Mouse (Mus musculus) limb, embryonic 10.5 days (tissue): ENCODE results near the gene Pnpo. TPM values are rescaled to one million over a fixed set of nuclear protein-coding genes. Genes with fewer than 3 reads are reported as not detected.

Source experiments
- DNase-seq: peaks from one replicate; pipeline ENCODE4 v3.0.0-alpha.2; 2017; ENCODE audit warnings: low spot score
- H3K27ac ChIP-seq: fragments of 300-500 bp; sonication (generic); 2 replicates; pipeline ENCODE4 v1.5.1; 2016; ENCODE audit warnings: mild to moderate bottlenecking
- H3K27me3 ChIP-seq: fragments of 300-500 bp; sonication (generic); 2 replicates; pipeline ENCODE4 v1.6.1; 2016; ENCODE audit warnings: low read depth, mild to moderate bottlenecking; ENCODE audit not compliant: poor library complexity, severe bottlenecking
- H3K36me3 ChIP-seq: fragments of 300-500 bp; sonication (generic); 2 replicates; pipeline ENCODE4 v1.6.1; 2016; ENCODE audit warnings: mild to moderate bottlenecking, moderate library complexity
- H3K4me1 ChIP-seq: fragments of 300-500 bp; sonication (generic); 2 replicates; pipeline ENCODE4 v1.6.1; 2016
- H3K4me3 ChIP-seq: fragments of 300-500 bp; sonication (generic); 2 replicates; pipeline ENCODE4 v1.5.1; 2016; ENCODE audit warnings: mild to moderate bottlenecking, moderate library complexity
- H3K9me3 ChIP-seq: fragments of 300-500 bp; sonication (generic); replicated peaks from 2 replicates; pipeline ENCODE4 v1.6.1; 2016; ENCODE audit warnings: mild to moderate bottlenecking
- WGBS: fragments of 180-500 bp; shearing (Covaris S2); methylation state at CpG from one replicate; pipeline ENCODE4 v1.1.7; 2016; 5-methylcytosine and 5-hydroxymethylcytosine counted together
- polyA plus RNA-seq: library from polyadenylated mRNA; unstranded; fragments of >200 nt; fragmentation: Nextera tagmentation; extraction: Ambion mirVana; gene quantifications from 2 replicates; pipeline ENCODE4 v1.2.1, GENCODE M21; 2016

Pnpo gene
- polyA plus RNA-seq, 1 experiment from 2014 or later: 31.3 TPM

DNA sequence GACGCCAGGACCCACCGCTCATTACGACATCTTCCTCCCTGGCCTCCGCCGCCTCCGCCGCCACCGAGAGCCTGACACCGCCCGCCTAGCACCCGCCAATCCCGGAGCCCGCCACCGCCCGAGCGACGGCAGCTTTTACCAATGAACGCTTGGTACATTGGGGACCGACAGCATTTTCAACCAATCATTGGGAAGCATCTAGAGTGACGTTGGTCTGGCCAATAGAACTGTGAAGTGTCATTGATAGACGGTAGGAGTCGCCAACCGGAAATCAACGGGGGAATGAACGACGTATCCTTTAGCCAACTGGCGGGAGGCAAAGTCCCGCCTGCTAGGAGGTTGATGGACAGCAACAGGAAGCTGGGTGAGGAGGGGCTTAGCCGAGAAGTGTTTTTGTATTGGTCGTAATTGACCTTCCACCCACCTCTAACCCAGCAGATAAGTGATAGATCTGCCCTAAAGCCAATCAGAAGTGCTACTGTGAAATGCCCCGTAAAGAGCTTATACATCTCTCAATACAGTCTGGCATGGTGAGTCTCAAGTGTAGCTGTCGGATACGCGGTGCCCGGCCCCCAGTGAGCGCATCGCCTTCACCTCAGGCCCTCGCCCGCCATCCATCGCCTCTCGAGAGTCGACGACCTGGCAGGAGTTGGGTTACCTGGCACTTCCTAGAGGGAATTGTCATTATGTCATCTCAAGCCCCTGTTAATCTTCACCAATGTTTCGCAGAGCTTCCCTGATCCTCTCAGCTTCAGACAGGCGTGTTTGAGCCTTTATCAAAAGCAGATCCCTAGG lies 34.0 kb upstream of the Pnpo start:
- peak; percentile 98 for DNase-seq
- WGBS: under 1% methylated on average over 45 of the region's 45 CpGs
- Histone ChIP-seq H3K36me3 (peaks cover 5% of the 10 kb centered on the region; the same call in 1 of the 2 replicates), H3K9me3 (no peaks in the 10 kb centered on the region), H3K4me1 (peaks cover 35% of the 10 kb centered on the region), H3K27me3 (peaks cover 9% of the 10 kb centered on the region; the same call in 1 of the 2 replicates), H3K27ac (peak overlapping the region; percentile 99), H3K4me3 (peak overlapping the region; percentile 81)

DNA sequence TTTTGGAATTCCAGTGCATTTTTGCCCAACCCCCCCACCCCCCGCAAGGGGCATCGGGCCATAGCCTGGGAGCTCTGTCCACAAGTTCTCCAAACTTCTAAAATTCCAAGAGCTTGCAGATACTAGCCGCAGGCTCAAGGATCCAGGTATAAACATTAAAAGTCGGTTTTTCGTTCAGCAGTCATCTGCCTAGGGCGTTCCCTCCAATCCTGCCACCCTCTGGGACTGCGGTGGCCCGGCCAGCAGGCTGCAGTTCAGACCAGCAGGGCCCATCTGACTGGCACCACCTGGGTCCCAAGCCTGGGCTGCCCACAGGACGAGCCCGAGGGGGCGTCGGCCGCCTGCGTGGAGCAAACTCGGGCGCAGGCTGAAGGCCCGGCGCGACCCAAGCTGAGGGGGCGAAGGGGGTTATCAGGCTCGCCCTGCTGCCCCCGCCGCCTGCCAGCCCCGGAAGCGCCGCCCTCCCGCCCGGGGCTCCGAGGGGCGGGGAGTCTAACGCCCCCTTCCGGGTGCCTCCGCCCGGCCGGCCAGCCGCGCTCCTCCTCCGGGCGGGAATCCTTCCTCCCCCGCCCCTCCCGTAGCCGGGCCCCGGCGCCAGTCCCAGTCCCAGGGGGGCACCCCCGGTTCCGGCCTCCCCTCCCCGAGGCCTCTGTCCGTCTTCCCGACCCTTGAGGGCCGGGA lies 33.3 kb upstream of the Pnpo start:
- H3K27me3 ChIP-seq: peaks cover 6% of the 10 kb centered on the region; the same call in 1 of the 2 replicates
- no peaks in the 10 kb centered on the region for H3K9me3 ChIP-seq
- peak overlapping the region; percentile 81 for H3K4me3 ChIP-seq
- under 1% methylated on average over 47 of the region's 50 CpGs for WGBS
- peaks cover 32% of the 10 kb centered on the region for H3K4me1 ChIP-seq
- peak; percentile 91 for DNase-seq
- H3K27ac ChIP-seq: peak overlapping the region; percentile 99
- H3K36me3 ChIP-seq: peaks cover 5% of the 10 kb centered on the region; the same call in 1 of the 2 replicates

DNA sequence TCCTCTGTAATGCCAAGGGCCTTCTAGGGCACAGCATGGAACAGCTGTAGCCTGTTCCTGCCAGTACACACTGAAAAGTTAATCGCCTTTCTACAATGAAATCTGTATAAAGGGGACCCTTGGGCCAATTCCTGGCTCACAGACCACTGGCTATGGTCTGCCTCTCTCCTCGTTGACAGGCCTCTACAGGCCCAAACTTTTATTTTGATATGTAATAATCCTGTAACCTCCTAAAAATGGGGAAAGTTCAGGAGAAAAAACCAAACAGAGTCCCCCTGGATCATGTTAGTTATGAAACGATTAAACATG lies 32.5 kb upstream of the Pnpo start:
- peaks cover 28% of the 10 kb centered on the region for H3K4me1 ChIP-seq
- H3K9me3 ChIP-seq: no peaks in the 10 kb centered on the region
- no peak for DNase-seq
- H3K36me3 ChIP-seq: peaks cover 5% of the 10 kb centered on the region; the same call in 1 of the 2 replicates
- peak overlapping the region; percentile 81 for H3K4me3 ChIP-seq
- H3K27ac ChIP-seq: peak overlapping the region; percentile 99
- H3K27me3 ChIP-seq: no peaks in the 10 kb centered on the region
- WGBS: 59% methylated on average over 3 of the region's 3 CpGs

DNA sequence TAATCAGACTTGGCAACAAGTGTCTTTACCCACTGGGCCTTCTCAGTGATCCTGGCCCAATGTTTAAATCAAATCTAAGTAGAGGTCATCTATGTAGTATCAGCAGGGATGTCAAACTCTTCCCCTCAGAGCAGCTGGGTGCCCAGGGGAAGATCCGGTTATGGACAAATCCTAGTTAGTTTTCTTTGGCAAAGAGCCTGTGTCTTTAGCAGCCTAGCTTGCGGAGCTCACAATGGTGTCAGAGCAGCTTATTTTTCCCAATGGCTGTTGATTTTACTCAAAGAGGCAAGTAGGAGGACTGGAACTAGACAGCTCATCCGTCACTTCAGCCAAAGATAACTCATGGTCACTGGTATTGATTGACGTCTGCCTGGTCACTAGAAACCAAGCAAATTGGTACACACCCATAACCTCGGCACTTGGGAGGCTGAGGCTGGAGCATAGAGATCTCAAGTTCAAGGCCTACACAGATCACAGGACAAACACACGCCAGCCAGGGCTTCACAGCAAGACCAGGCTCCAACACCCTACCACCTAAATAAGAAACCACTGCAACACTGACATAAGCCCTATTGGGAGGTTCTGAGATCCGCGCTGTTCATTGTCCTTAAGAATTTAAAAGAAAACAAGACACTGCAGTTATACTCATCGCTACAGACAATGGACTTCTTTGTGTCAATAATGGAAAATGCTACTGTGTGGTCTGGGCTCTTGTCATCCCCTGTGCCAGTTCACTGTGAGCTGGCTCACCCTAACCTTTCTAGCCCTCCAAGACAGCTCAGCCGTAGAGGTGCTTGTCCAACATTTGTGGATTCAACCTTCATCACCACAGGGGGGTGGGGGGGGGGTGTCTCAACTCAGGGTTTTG lies 32.0 kb upstream of the Pnpo start:
- peaks cover 28% of the 10 kb centered on the region for H3K4me1 ChIP-seq
- peak overlapping the region; percentile 81 for H3K4me3 ChIP-seq
- WGBS: 92% methylated on average over 10 of the region's 10 CpGs
- H3K27me3 ChIP-seq: no peaks in the 10 kb centered on the region
- DNase-seq: no peak
- no peak overlapping the region for H3K27ac ChIP-seq
- no peaks in the 10 kb centered on the region for H3K9me3 ChIP-seq
- peaks cover 5% of the 10 kb centered on the region; the same call in 1 of the 2 replicates for H3K36me3 ChIP-seq

- Histone ChIP-seq H3K36me3 (peaks cover 5% of the 10 kb centered on the region; the same call in 1 of the 2 replicates), H3K27ac (no peak overlapping the region), H3K4me3 (no peak overlapping the region), H3K27me3 (no peaks in the 10 kb centered on the region), H3K4me1 (peaks cover 33% of the 10 kb centered on the region), H3K9me3 (no peaks in the 10 kb centered on the region)
- no peak for DNase-seq
- WGBS: 88% methylated on average over 5 of the region's 5 CpGs
Observed at GRCm38 (mm10) chr11:96974813-96975212, 31.0 kb upstream of the Pnpo start.

DNA sequence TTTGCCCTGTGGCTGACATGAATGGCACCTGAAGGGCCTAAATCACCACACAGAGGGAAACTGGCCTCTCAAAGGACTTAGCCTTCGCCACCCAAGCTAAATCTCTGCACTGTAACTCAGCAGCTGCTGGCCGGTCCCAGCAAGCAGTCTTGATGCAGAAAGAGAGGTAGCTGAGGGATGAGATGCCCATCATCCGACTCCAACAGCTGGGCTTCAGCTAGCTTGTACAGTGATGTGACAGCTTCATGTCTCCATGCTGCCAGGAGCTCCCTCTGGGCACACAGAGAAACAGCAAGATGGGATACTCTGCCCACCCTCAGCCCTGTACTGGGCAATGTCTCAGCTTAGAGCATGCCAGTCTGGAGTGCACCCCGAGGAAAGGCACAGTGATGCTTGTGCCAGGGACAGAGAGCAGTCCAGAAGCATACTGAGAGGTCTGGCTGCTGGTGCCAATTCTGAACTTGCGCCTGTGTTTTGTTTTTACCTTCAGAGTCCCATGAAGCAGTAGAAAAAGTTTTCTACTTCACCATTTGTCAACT lies 29.7 kb upstream of the Pnpo start:
- Histone ChIP-seq H3K9me3 (no peaks in the 10 kb centered on the region), H3K36me3 (peaks cover 5% of the 10 kb centered on the region; the same call in 1 of the 2 replicates), H3K4me1 (peaks cover 39% of the 10 kb centered on the region), H3K4me3 (no peak overlapping the region), H3K27me3 (no peaks in the 10 kb centered on the region), H3K27ac (no peak overlapping the region)
- DNase-seq: no peak
- 82% methylated on average over 5 of the region's 5 CpGs for WGBS

DNA sequence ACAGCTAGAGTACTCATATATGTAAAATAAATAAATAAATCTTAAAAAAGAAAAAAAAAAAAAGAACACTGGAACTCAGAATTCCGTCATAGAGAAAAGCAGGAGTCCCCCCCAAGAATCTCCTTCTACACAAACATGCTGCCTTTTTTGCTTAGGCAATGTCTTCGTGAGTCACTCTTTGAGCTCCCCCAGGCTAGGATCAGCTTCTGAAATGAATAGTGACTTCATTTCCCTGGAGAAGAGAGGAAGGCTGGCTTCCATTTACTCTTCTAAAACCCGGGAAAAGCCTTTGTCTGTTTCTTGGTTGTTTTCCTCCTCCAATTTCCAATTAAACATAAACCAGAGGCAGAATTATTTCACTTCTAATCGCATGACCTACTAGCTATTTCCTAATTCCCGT lies 29.1 kb upstream of the Pnpo start:
- Histone ChIP-seq H3K27me3 (no peaks in the 10 kb centered on the region), H3K9me3 (no peaks in the 10 kb centered on the region), H3K36me3 (peaks cover 5% of the 10 kb centered on the region; the same call in 1 of the 2 replicates), H3K4me1 (peaks cover 35% of the 10 kb centered on the region), H3K27ac (no peak overlapping the region), H3K4me3 (no peak overlapping the region)
- 88% methylated on average over 5 of the region's 5 CpGs for WGBS
- DNase-seq: no peak

DNA sequence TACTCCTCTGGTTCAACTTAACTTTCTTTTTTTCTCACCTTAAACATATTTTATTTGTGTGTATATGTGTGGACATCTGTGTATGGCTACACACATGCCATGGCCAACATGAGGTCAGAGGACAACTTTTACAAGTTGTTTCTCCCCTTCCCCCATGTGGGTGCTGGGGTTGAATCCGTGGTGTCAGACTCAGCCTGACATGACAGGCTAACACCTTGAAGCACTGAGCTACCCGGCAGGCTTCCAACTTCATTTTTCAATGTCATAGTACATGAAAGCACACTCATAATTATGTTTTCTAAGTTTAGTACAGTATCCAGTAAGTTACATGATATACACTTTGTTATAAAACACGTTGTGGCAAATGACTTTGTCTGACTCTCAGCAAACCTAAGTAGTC lies 26.6 kb upstream of the Pnpo start:
- Histone ChIP-seq H3K4me1 (peaks cover 24% of the 10 kb centered on the region), H3K4me3 (no peak overlapping the region), H3K36me3 (peaks cover 5% of the 10 kb centered on the region; the same call in 1 of the 2 replicates), H3K27me3 (no peaks in the 10 kb centered on the region), H3K9me3 (no peaks in the 10 kb centered on the region), H3K27ac (no peak overlapping the region)
- WGBS: 61% methylated on average over 3 of the region's 3 CpGs
- DNase-seq: no peak

DNA sequence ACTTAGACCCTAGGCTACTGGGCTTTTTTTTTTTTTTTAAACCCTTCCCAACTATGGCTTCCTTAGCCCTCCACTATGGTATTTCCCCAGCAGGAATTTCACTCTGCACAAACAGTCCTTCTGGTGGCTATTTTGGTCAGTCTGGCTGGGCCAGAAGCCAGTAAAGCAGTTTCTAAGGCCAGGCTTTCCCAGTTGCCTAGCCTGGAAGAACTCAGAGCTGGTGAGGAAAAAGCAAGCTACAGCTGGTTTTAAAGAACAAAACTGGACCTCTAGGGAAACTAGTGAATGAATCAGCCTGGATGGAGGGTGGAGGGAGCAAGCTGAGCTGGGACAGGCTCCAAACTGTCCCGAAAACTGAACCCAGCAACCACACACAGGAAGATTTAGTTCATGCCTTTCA lies 26.0 kb upstream of the Pnpo start:
- 85% methylated on average over 1 of the region's 1 CpGs for WGBS
- DNase-seq: no peak
- H3K27ac ChIP-seq: peak overlapping the region; percentile 42; the same call in 1 of the 2 replicates

DNA sequence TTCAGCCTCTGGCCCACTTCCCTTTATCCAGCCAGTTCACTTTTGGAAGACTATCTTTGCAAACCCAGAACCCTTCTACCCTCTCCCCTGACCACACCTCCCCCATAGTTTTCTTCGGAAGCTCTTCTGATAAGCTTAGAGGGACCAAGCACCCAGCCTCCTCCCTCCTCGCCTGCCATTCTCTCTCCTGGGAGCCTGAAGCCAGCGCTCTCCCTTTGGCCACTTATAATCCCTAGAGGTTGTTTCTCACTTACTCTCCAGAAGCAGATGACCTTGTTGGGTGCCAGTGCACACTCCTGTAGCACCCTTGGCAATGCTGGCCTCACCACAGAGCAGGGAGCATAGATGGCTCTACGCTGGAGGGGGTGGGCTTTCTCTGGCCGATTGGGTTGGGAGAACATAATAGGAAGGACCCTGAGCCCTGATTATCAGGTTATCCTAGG lies 25.5 kb upstream of the Pnpo start:
- H3K27ac ChIP-seq: no peak overlapping the region; the same call in 1 of the 2 replicates

More for the DNA sequence above, 26.0 kb upstream of the Pnpo start:
- Histone ChIP-seq H3K27me3 (no peaks in the 10 kb centered on the region), H3K9me3 (no peaks in the 10 kb centered on the region), H3K4me1 (peaks cover 24% of the 10 kb centered on the region), H3K4me3 (no peak overlapping the region), H3K36me3 (peaks cover 5% of the 10 kb centered on the region; the same call in 1 of the 2 replicates)

DNA sequence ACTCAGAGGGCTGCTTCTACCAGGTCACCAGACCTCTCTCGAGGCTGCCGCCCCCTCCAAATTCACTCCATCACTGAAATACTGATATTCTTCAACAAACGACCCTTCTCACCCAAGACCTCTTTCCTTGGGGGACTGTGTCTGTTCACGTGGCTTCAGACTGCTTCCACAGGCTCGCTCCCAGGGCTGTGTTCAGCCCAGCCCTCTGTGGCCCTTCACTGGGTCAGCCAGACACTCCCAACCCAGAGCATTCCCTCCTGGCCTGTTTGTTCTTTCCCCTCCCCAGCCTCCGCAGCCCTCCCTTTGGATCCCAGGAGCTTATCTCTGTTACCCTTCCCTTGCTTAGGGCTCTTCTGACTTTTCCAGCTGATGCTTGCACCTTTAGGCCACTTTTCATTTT lies 24.7 kb upstream of the Pnpo start:
- Histone ChIP-seq H3K4me3 (no peak overlapping the region), H3K27ac (no peak overlapping the region), H3K9me3 (no peaks in the 10 kb centered on the region), H3K36me3 (peaks cover 5% of the 10 kb centered on the region; the same call in 1 of the 2 replicates), H3K4me1 (peaks cover 24% of the 10 kb centered on the region), H3K27me3 (no peaks in the 10 kb centered on the region)
- DNase-seq: no peak
- 69% methylated on average over 6 of the region's 6 CpGs for WGBS

More for the DNA sequence above, 25.5 kb upstream of the Pnpo start:
- peaks cover 5% of the 10 kb centered on the region; the same call in 1 of the 2 replicates for H3K36me3 ChIP-seq
- no peak for DNase-seq
- 76% methylated on average over 5 of the region's 5 CpGs for whole genome bisulfite sequencing
- H3K27me3 ChIP-seq: no peaks in the 10 kb centered on the region
- no peaks in the 10 kb centered on the region for H3K9me3 ChIP-seq
- H3K4me1 ChIP-seq: peaks cover 24% of the 10 kb centered on the region
- no peak overlapping the region for H3K4me3 ChIP-seq

- 86% methylated on average over 11 of the region's 11 CpGs for WGBS
- no peak for DNase-seq
- Histone ChIP-seq H3K4me1 (peaks cover 24% of the 10 kb centered on the region), H3K9me3 (no peaks in the 10 kb centered on the region), H3K4me3 (no peak overlapping the region), H3K27ac (no peak overlapping the region), H3K36me3 (peaks cover 9% of the 10 kb centered on the region), H3K27me3 (no peaks in the 10 kb centered on the region)
Observed at GRCm38 (mm10) chr11:96967544-96968269, 23.9 kb upstream of the Pnpo start.
